Mouse (Mus musculus): ENCODE results near the gene Cmah.
"Not testable (repeated sequence)": the region's sequence is repeated elsewhere in the genome, so short reads cannot be mapped to it uniquely, and the experiment has no call there.

The Cmah gene

DNA sequence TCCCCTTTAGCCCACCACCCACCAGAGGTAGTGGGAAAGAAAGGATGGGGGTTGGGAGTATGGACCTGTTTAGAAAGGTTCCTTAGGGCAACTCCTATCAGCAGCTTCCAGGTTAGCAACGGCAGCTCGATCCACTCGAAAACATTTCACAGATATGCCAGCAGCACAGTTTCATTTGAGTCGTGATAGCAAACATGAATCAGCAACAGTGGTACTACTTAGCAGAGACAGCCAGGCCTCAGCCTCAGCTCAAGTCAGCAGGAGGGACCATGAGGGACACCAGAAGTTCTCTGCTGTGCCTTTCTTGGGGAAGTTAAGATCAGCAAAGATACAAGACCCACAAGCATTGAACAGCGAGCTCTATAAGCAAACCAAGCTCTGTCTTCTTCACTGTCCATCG lies 13.3 kb downstream of the Cmah start:
- no peak for DNase-seq (ENCODE audit: low spot score in 2 of 2)

GRCm38 (mm10) chr13:24342091-24342490 lies 14.9 kb downstream of the Cmah start:
- DNase-seq (ENCODE audit: low spot score in 2 of 2): no peak

DNA sequence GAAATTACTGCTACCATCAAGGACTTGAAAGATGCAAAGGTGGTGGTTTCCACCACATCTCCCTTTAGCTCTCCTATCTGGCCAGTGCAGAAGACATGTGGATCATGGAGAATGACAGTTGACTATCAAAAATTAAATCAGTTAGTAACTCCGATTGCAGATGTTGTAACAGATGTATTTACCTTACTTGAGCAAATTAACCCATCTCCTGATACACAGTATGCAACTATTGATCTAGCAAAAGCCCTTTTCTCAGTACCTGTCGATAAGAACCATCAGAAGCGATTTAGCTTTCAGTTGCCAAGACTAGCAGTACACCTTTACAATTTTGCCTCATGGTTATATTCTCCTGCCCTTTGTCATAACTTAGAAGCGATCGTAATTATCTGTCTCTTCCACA lies 25.8 kb downstream of the Cmah start:
- DNase-seq (ENCODE audit: low spot score in 2 of 2): no peak

DNA sequence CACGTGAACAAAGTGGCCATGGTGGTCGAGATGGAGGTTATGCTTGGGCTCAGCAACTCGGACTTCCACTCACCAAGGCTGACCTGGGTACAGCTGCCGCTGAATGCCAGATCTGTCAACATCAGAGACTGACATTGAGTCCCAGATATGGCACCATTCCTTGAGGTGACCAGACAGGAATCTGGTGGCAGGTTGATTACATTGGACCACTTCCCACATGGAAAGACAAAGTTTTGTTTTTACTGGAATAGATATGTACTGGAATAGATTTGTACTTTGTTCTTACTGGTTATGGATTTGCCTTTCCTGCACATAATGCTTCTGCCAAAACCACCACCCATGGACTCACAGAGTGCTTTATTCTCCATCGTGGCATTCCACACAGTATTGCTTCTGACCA lies 27.5 kb downstream of the Cmah start:
- DNase-seq (ENCODE audit: low spot score in 2 of 2): no peak

DNA sequence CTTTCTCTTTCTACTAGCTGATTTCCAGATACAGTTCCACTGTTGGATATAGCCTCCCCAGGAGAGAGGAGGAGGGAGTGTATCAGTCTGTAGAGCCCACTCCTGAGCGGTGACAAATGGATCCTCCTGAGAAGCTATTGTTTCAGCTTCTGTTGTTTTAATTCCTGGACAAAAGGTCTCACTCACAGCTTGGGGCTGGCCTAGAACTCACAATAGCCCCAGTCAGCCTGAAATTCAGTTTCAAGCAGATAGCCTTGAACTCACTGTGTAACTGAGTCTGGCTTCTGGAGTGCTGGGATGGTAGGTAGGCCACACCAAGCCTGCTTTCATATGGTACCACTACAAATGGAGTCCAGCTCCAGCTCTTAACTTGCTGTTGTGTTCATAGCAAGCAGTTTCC lies 32.0 kb downstream of the Cmah start:
- DNase-seq (ENCODE audit: low spot score in 2 of 2): no peak

GRCm38 (mm10) chr13:24365191-24365590 lies 38.0 kb downstream of the Cmah start:
- no peak for DNase-seq (ENCODE audit: low spot score in 2 of 2)

- no peak for DNase-seq (ENCODE audit: low spot score in 2 of 2)
Measured at GRCm38 (mm10) chr13:24372893-24373599, 45.8 kb downstream of the Cmah start.

- DNase-seq (ENCODE audit: low spot score in 2 of 2): not testable (repeated sequence)
Measured at GRCm38 (mm10) chr13:24374606-24375005, 47.4 kb downstream of the Cmah start.

GRCm38 (mm10) chr13:24375320-24376203 lies 48.4 kb downstream of the Cmah start:
- DNase-seq (ENCODE audit: low spot score in 2 of 2): no peak

- DNase-seq (ENCODE audit: low spot score in 2 of 2): no peak
Measured at GRCm38 (mm10) chr13:24380713-24381112, 53.5 kb downstream of the Cmah start.

DNA sequence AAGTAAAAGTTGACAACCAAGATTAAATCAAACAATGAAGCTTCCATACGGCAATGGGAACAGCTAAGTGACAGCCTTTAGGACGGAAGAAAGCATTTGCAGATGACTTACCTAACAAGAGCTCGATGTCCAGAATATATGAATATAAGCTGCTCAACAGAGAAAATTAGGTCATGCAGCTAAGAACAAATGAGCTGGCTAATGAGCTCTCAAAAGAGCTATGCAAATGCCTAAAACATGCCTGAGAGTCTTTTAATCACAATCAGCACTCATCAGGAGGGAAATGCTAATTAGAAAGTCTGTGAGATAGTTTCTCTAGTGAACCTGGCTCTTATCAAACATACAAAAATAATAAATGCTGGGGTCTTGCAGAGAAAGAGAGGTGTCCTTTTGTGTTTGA lies 56.7 kb downstream of the Cmah start:
- no peak for DNase-seq (ENCODE audit: low spot score in 2 of 2)

GRCm38 (mm10) chr13:24391892-24392291 lies 64.7 kb downstream of the Cmah start:
- no peak for DNase-seq (ENCODE audit: low spot score in 2 of 2)

DNA sequence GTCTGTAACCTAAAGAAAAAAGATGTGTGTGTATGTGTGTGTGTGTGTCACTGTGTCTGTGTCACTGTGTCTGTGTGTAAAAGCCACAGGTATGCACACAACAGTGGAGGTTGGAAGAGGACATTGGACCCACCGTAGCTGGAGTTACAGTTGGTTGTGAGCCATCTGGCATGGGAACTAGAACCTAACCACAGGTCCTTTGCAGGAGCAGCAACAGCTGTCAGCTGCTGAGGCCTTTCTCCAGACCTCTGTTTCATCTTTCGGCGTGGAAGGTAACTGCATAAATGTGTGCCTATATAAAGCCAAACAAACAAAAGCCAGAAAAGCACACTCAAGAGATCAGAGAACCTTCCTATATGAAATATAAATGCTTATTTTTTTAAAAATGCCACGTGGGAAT lies 65.5 kb downstream of the Cmah start:
- no peak for DNase-seq (ENCODE audit: low spot score in 2 of 2)

DNA sequence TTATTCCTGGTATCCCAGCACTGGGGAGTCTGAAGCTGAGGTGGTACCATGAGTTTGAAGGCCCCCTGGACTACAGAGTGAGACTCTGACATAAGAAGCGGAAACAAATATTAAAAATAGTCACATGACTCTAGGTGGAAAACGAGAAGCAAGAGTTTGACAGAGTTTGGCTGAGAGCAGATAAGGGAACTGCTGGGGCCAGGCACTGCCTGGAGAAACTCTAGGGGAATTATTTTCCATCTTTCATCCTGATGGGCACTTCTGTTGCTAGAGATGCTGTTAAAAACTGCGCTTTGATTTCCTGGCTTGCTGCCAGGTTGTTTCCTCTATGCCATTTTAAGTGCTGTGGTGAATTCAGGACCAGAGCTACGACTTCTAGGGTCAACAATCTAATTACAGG lies 65.9 kb downstream of the Cmah start:
- no peak for DNase-seq (ENCODE audit: low spot score in 2 of 2)

DNA sequence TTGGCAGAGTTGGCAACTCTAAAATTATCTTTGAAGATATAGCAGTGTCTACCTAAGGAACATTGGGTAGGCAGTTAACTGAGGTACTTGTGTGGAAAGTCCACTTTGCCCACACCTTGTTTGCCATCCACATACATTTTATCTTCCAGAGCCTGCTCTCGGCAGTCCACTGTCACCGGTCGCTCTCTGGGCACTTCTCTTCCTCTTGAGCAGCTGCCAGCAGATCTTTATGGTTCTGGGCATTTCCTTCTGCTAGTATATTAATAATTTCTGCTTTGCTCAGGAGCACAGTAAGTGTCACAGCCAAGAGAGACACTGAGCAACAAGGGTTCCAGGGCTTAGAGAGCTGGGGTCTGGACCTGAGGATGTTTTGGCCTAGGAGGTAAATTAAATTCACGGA lies 68.6 kb downstream of the Cmah start:
- DNase-seq (ENCODE audit: low spot score in 2 of 2): no peak

DNA sequence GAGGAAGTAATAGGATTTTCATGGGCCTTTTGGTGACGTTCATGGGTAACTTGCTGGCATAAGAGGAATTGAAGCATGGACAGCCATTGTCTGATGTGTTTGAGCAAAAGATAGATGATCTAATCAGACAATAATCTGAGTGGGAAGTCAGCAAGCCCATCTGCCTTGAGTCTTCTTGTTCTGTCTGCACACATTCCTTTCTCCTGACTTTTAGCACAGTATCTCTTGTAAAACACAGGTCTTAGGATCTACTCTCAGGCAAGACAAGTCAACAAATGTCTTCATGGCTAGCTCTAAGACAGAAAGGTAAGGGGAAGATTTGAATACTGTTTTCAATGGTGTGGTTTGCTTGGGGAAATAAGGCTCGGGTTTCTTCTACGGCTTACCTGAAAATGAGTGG lies 70.0 kb downstream of the Cmah start:
- no peak for DNase-seq (ENCODE audit: low spot score in 2 of 2)

GRCm38 (mm10) chr13:24398488-24398887 lies 71.3 kb downstream of the Cmah start:
- DNase-seq (ENCODE audit: low spot score in 2 of 2): no peak

DNA sequence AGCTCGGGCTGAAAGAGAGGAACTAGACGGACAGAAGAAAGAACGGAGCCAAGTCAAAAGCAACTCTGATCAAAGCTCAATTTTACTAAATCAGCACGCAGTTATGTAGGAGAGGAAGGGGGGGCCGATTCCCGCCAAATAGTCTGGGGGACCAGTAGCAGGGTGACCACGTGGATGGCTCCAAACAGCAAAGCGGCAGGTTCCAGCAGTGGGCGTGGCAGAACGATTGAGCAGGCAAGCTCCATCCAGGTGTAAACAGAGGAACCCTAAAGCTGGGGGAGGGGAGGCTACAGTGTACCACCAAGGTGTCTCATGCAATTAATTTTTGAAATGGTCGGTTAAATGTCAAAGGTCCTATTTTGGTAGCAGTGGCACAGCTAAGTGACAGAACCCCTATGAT lies 74.6 kb downstream of the Cmah start:
- not testable (repeated sequence) for DNase-seq (ENCODE audit: low spot score in 2 of 2)

- DNase-seq (ENCODE audit: low spot score in 2 of 2): no peak
Measured at GRCm38 (mm10) chr13:24403054-24403453, 75.8 kb downstream of the Cmah start.

- no peak for DNase-seq (ENCODE audit: low spot score in 2 of 2)
Measured at GRCm38 (mm10) chr13:24406847-24407246, 79.6 kb downstream of the Cmah start.

DNA sequence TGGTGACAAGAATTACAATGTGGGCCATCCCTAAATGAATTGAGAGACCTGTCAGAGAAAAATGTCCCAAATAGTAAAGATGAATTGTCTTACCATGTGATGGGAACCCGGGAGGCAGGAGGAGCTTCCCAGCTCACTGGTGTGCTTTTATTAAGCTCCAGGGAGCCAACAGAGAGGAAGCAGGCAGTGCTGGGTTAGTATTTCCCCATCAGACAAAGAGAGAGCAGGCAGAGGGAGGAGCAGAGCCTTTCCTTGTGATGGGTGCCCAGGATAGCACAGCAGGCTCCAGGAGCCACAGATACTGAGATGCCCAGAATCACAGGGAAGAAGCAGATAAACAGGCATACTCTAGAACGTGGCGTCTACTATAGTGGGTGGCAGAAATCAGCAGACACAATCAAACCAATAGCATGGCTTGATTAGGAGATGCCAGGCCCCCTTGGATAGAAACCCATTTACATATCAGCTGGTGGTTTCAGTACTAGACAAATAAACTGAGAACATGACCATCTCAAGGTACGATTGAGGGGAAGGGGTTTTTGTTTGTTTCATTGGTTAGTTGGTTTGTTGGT lies 87.5 kb downstream of the Cmah start:
- no peak for DNase-seq (ENCODE audit: low spot score in 2 of 2)

- DNase-seq (ENCODE audit: low spot score in 2 of 2): no peak
Measured at GRCm38 (mm10) chr13:24415506-24416206, 88.5 kb downstream of the Cmah start.
